Mouse (Mus musculus): ENCODE measurements at regions not wholly inside any gene's neighbourhood (a gene's known extent, or its start where the extent isn't known, plus 50 kb on each side); places are given as distances from the start of the nearest gene placed in this dataset.
A peak's percentile ranks its signal among the peaks of the same experiment; 100 is the strongest.

GRCm38 (mm10) chr16:76183556-76183955, 161.5 kb upstream of the Samsn1 start:
- DNase-seq (ENCODE audit: low spot score in 2 of 2), result no peak

- DNase-seq (ENCODE audit: low spot score in 2 of 2), result peak in 1 of 2 experiments; percentile 6
These were observed 161.0 kb upstream of the Samsn1 start for GRCm38 (mm10) chr16:76183105-76183504.

GRCm38 (mm10) chr16:76181596-76181995, 159.5 kb upstream of the Samsn1 start:
- no peak for DNase-seq (ENCODE audit: low spot score in 2 of 2)

- peak; percentile 1 to 32 for DNase-seq (ENCODE audit: low spot score in 2 of 2)
These were observed 145.6 kb upstream of the Samsn1 start for GRCm38 (mm10) chr16:76167651-76168050.

GRCm38 (mm10) chr16:76160879-76161278, 138.8 kb upstream of the Samsn1 start:
- no peak for DNase-seq (ENCODE audit: low spot score in 2 of 2)

GRCm38 (mm10) chr16:76158585-76158984, 136.5 kb upstream of the Samsn1 start:
- no peak for DNase-seq (ENCODE audit: low spot score in 2 of 2)

- no peak for DNase-seq (ENCODE audit: low spot score in 2 of 2)
These were observed 131.9 kb upstream of the Samsn1 start for GRCm38 (mm10) chr16:76153766-76154525.

GRCm38 (mm10) chr16:76149581-76149980, 127.5 kb upstream of the Samsn1 start:
- DNase-seq (ENCODE audit: low spot score in 2 of 2), result no peak

GRCm38 (mm10) chr16:76133892-76134291, 111.8 kb upstream of the Samsn1 start:
- DNase-seq (ENCODE audit: low spot score in 2 of 2), result no peak

- DNase-seq (ENCODE audit: low spot score in 2 of 2), result no peak
These were observed 108.4 kb upstream of the Samsn1 start for GRCm38 (mm10) chr16:76130486-76130885.

GRCm38 (mm10) chr16:76129982-76130381, 107.9 kb upstream of the Samsn1 start:
- DNase-seq (ENCODE audit: low spot score in 2 of 2), result no peak

- DNase-seq (ENCODE audit: low spot score in 2 of 2), result no peak
These were observed 100.9 kb upstream of the Samsn1 start for GRCm38 (mm10) chr16:76123021-76123384.

- no peak for DNase-seq (ENCODE audit: low spot score in 2 of 2)
These were observed 100.3 kb upstream of the Samsn1 start for GRCm38 (mm10) chr16:76122172-76123020.

- no peak for DNase-seq (ENCODE audit: low spot score in 2 of 2)
These were observed 98.6 kb upstream of the Samsn1 start for GRCm38 (mm10) chr16:76120712-76121111.

- DNase-seq (ENCODE audit: low spot score in 2 of 2), result no peak
These were observed 88.3 kb upstream of the Samsn1 start for GRCm38 (mm10) chr16:76110383-76110782.

GRCm38 (mm10) chr16:76108464-76108863, 86.4 kb upstream of the Samsn1 start:
- no peak for DNase-seq (ENCODE audit: low spot score in 2 of 2)

GRCm38 (mm10) chr16:76104673-76105072, 82.6 kb upstream of the Samsn1 start:
- no peak for DNase-seq (ENCODE audit: low spot score in 2 of 2)

GRCm38 (mm10) chr16:76101773-76102172, 79.7 kb upstream of the Samsn1 start:
- DNase-seq (ENCODE audit: low spot score in 2 of 2), result no peak

GRCm38 (mm10) chr16:76097808-76098207, 75.7 kb upstream of the Samsn1 start:
- DNase-seq (ENCODE audit: low spot score in 2 of 2), result no peak

GRCm38 (mm10) chr16:76096363-76096762, 74.3 kb upstream of the Samsn1 start:
- DNase-seq (ENCODE audit: low spot score in 2 of 2), result no peak

GRCm38 (mm10) chr16:76085363-76085762, 63.3 kb upstream of the Samsn1 start:
- DNase-seq (ENCODE audit: low spot score in 2 of 2), result no peak

GRCm38 (mm10) chr16:76082465-76082864, 60.4 kb upstream of the Samsn1 start:
- no peak for DNase-seq (ENCODE audit: low spot score in 2 of 2)

Data from heart, adult 9 months (tissue).